ENCODE assay signal across 8 mouse cellular contexts in genomic region chr9:69290018-69290880, GRCm38 (mm10).
DNase-seq lines count a peak whose midpoint lies in the region; ATAC-seq and TF ChIP-seq lines count a peak whose summit lies in the region.

No protein-coding gene starts in this region.

- H3K27me3 ChIP-seq in heart, embryonic 10.5 days (ENCODE audit: insufficient read depth, poor library complexity, severe bottlenecking) = peaks cover 21% of the 10 kb centered on the region; the same call in 1 of the 2 replicates
- H3K27me3 ChIP-seq in lung, postnatal 0 days (replicated peaks; ENCODE audit: insufficient read depth, low read length) = peaks cover 6% of the 10 kb centered on the region; the same call in 1 of the 2 replicates

- under 1% methylated on average over 69 of the region's 73 CpGs for WGBS in heart, embryonic 10.5 days
- WGBS in lung, postnatal 0 days = 2% methylated on average over 57 of the region's 73 CpGs

- ATAC-seq in lung, postnatal 0 days = peak; percentile 40

- peak overlapping the region; percentile 75 for H3K9ac ChIP-seq in lung, postnatal 0 days (replicated peaks; ENCODE audit: low read depth)

- H3K36me3 ChIP-seq in heart, embryonic 10.5 days = no peaks in the 10 kb centered on the region
- no peaks in the 10 kb centered on the region for H3K36me3 ChIP-seq in lung, postnatal 0 days (ENCODE audit: insufficient read depth, low read length)

- H3K9me3 ChIP-seq in heart, embryonic 10.5 days = no peaks in the 10 kb centered on the region
- H3K9me3 ChIP-seq in lung, postnatal 0 days (ENCODE audit: low read length) = no peaks in the 10 kb centered on the region

- peak; percentile 14 to 15 for DNase-seq in B cell, adult 2 months
- DNase-seq in Muller cell, postnatal 12 days (ENCODE audit: inconsistent ontology term) = peak; percentile 60
- peak; percentile 26 to 43 for DNase-seq in cerebellum, postnatal 36 days
- DNase-seq in heart, embryonic 10.5 days (ENCODE audit: low spot score) = peak; percentile 75
- peak; percentile 43 for DNase-seq in kidney, adult 9 months
- peak; percentile 57 for DNase-seq in lung, postnatal 0 days (ENCODE audit: low spot score)
- peak; percentile 40 for DNase-seq in ovary, postnatal 36 days (ENCODE audit: low spot score)
- no peak for DNase-seq in MN1 (ENCODE audit: low spot score)

- no peak for TF ChIP-seq EP300 in lung, postnatal 0 days (IDR thresholded peaks at IDR 0.05)

- peak overlapping the region; percentile 89 for H3K27ac ChIP-seq in heart, embryonic 10.5 days
- H3K27ac ChIP-seq in lung, postnatal 0 days (ENCODE audit: low read length) = peak overlapping the region; percentile 77

- H3K4me2 ChIP-seq in lung, postnatal 0 days (replicated peaks; ENCODE audit: low read depth, low read length) = peak overlapping the region; percentile 91

- peaks cover 22% of the 10 kb centered on the region for H3K4me1 ChIP-seq in heart, embryonic 10.5 days
- peaks cover 16% of the 10 kb centered on the region; the same call in 1 of the 2 replicates for H3K4me1 ChIP-seq in lung, postnatal 0 days (ENCODE audit: insufficient read depth, low read depth, low read length)

- H3K4me3 ChIP-seq in heart, embryonic 10.5 days = peak overlapping the region; percentile 87
- H3K4me3 ChIP-seq in lung, postnatal 0 days (ENCODE audit: low read depth, low read length) = peak overlapping the region; percentile 78

- no peak for TF ChIP-seq CTCF in lung, postnatal 0 days (IDR thresholded peaks at IDR 0.05)
